Mouse (Mus musculus): ENCODE data around the gene Sgms1.
A peak's percentile ranks its signal among the peaks of the same experiment; 100 is the strongest.
"Not testable (repeated sequence)": the region's sequence is repeated elsewhere in the genome, so short reads cannot be mapped to it uniquely, and the experiment has no call there.

The Sgms1 gene

DNA sequence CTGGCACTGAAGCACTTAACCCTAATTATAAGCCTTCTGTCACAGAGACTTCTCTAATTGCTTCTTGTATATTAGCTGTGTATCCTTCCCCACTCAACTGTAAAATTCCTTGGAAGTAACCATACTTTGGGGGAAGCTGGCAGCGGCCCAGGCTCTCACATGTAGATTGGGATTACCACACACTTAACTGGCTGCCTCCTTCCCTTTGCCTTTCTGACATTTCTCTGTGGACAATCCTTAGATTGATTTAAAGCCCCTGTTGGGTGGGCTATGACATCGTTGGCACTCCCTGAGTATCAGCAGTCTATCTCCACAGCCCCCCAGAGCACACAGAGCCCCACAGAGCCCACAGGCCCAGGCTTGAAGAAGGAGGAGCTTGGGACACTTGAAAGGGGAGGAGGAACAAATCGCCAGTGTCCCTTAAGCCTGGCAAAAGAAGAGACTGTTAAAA lies 8.0 kb downstream of the Sgms1 start:
- peak; percentile 20 for DNase-seq

- no peak for DNase-seq
These were observed 8.8 kb downstream of the Sgms1 start for GRCm38 (mm10) chr19:32380748-32381147.

DNA sequence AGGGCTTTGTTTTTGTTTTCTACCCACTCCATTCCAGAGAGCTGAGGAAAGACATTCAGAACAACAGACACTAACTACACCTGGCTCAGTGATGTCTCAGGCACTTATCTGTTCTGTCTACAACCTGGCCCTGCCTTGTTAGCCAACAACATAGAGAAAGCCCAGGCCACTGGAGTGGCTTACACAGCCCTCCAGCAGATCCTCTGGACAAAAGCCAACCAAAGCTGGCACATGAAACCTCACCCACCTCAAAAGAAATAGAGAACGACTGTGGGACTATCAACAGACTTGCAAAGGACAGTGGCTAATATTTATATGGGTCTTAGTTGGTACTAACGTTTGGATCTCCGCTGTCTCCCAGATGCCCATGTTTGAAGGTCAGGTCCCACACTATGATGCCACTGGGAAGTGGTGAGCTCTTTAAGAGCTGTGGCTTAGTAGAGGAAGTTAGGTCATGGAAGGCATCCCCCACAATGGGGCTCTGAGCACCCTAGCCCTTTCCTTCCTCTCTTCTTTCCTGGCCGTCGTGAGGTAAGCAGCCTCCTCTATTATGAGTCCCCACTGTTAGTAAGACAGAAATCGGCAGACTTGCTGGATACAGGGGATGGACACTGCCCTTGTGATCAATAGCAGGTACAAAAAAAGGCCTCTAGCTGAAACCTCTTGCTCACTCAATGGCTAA lies 10.1 kb downstream of the Sgms1 start:
- peak; percentile 22 for DNase-seq

DNA sequence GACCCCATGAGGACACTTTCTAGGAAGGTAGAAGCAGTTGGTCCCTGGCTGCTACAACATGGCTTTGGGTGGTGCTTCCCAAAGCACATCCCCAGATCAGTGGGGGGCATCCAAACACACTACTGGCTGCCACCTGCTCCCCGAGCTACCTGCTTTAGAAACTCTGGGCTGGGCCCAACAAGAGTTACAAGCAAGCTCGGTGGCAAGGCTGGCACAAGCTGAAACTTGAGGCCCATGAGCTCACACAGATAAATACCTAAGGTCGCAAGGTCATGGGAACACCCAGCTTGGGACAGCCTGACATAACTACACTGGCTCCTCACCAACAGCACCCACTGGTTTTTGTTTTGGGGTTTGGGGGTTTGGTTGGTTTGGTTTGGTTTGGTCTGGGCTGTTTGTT lies 10.9 kb downstream of the Sgms1 start:
- peak; percentile 41 for DNase-seq

- peak; percentile 60 for DNase-seq
These were observed 11.7 kb downstream of the Sgms1 start for GRCm38 (mm10) chr19:32377701-32378325.

- DNase-seq = peak; percentile 61
These were observed 12.5 kb downstream of the Sgms1 start for GRCm38 (mm10) chr19:32376886-32377535.

DNA sequence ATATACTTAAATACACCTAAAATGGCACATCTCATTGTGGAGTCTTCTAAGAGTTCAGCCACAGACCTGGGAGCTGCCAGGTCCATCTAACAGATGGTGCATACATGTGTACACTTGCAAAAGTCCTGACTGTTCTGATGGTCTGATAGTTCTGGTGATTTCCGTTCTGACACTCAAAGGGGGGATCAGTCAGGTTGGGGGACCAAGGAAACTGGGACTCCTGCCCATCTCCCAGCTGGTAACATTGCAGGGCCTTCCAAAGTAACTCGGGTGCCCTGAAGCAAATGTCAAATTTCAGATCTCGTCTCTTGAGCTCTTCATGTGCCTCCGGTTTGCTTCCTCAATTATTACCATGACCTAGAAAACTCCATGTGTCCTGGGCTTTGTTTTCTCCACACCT lies 13.5 kb downstream of the Sgms1 start:
- peak; percentile 48 for DNase-seq

GRCm38 (mm10) chr19:32375473-32375985 lies 14.0 kb downstream of the Sgms1 start:
- peak; percentile 21 for DNase-seq

- DNase-seq = peak; percentile 12
These were observed 14.8 kb downstream of the Sgms1 start for GRCm38 (mm10) chr19:32374751-32375150.

GRCm38 (mm10) chr19:32373865-32374655 lies 15.5 kb downstream of the Sgms1 start:
- no peak for DNase-seq

GRCm38 (mm10) chr19:32372373-32372772 lies 17.1 kb downstream of the Sgms1 start:
- peak; percentile 34 for DNase-seq

GRCm38 (mm10) chr19:32367333-32367732 lies 22.2 kb downstream of the Sgms1 start:
- DNase-seq = no peak

DNA sequence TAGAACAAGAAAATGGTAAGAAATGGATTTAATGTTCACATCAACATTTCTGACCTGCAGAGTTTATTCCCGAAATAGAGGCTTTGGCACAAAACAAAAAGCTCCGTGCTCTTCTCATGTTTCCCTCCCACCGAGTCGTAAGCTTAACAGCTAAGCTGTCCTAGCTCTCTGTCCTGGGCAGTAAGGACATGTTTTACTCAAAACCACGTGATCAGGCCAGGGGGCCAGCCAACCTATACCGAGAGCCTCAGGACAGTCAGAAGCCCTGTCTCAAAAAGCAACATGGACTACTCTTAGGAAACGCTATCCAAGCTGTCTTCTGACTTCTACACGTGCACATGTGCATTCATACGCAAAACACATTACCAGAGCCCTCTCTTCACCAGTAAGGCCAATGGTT lies 23.1 kb downstream of the Sgms1 start:
- DNase-seq = peak; percentile 16

DNA sequence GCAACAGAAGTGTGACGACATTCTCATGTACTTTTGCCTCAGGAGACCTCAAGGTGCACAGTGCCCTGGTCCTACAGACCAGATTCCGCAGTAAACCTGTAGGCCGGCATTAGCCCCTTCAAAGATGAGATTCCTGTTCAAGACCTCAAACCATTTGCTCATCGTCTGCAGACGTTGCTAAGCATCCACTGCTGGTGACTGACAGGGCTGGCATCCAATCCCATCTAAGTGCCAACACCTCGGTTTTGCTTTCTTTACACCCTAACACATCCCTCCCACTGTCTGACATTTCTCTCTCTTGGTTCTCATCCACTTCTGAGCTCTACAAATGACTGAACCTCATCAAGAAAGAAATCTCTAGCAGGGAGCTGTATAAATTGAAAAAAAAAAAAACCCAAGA lies 24.4 kb downstream of the Sgms1 start:
- DNase-seq = no peak

DNA sequence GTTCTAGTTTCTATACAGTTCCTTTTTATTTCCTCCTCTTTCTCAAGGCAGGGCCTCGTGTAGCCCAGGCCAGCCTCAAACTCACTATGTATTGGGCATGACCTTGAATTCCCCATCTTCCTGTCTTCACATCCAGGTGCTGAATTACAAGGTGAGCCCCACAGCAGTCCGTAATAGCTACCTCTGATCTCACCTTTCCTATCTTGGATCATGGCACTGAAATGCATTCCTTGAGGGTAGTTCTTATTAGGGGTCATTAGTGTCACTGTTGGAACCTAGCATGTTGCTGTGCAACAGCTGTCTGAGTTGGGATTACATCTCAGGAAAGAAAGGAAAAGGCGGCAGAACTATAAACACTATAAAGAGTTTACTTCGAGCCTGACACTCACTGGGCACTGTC lies 25.9 kb downstream of the Sgms1 start:
- DNase-seq = no peak

DNA sequence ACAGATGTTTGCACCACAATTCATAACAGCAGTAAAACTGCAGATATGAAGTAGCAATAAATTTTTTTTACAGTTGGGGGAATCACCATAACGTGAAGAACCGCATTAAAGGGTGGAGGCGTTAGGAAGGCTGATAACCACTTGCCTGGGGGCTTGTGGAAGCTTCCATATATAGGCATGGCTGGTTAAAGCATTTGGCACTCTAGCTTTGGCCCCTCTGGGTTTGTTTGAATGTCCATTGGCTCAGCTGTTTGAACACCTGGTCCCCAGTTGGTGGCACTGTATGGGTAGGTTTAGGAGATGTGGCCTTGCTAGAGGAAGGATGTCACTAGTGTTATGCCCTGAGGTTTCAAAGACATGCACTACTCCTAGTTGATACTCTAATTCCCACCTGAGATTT lies 27.0 kb downstream of the Sgms1 start:
- no peak for DNase-seq

GRCm38 (mm10) chr19:32360989-32361698 lies 28.4 kb downstream of the Sgms1 start:
- DNase-seq = no peak

- DNase-seq = no peak
These were observed 29.0 kb downstream of the Sgms1 start for GRCm38 (mm10) chr19:32360546-32360945.

DNA sequence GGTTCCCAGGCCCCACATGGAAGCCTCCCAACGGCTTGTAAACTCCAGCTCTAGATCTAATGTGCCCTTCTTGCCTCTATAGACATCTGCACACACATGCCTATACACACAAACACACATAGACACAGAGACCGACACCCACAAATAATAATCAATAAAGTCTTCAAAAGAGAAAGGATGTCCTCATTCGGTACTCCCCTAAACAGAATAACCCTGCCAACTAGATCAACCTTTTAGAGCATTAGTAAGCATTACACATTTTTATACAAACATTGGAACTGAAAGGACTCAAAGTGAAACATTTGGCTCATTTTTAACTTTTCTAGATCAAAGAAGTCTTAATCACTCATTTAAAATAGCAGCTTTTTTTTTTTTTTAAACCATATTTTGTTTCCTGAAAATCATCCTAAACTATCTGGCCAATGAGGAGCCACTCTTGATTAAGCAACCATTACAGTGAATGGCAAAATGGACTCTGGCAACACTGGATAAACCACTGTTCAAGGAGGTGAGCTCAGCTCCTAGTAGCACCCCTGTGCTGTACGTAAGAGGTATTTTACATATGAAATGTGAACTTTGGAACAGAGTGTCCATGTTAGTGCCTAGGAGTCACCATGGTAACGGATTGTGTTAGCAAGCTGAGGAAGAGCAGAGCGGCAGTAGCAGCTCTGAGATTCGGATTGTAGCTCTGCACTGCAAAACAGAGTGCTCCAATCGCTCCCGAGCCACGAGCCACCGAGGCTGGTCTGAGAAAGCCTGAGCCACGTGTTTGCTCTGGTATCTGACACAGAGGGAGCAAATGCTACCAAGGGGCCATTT lies 30.6 kb downstream of the Sgms1 start:
- DNase-seq = no peak

DNA sequence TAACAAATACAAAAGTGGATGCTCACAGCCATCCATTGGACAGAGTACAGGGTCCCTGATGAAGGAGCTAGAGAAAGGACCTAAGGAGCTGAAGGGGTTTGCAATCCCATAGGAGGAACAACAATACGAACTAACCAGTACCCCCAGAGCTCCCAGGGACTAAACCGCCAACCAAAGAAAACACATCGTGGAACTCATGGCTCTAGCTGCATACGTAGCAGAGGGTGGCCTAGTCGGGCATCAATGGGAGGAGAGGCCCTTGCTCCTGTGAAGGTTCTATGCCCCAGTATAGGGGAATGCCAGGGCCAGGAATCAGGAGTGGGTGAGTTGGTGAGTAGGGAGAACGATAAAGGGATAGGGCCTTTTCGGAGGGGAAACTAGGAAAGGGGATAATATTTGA lies 31.5 kb downstream of the Sgms1 start:
- DNase-seq = not testable (repeated sequence)

DNA sequence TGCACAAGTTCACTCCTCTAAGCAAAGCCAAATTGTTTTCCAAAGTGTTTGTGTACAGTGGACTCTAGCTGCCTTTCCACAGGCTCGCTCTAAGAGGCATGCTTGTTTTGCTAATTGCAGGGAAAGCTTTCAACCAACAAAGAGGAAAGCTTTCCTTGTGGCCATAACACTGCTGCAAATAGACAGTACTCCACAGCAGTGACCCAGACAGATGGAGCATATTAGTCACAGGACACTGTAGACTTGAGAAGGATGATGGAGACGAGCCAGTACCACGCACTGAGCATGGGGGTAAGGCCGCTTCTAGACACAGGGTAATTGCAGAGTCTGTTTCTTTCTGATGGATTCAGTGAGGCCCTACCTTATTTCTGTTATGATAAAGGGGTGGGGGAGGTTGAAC lies 33.3 kb downstream of the Sgms1 start:
- peak; percentile 77 for DNase-seq

- DNase-seq = no peak
These were observed 36.1 kb downstream of the Sgms1 start for GRCm38 (mm10) chr19:32353447-32353846.
